Mouse (Mus musculus) kidney, embryonic 15.5 days (tissue): ENCODE measurements around the gene Samd13. TPM values are rescaled to one million over a fixed set of nuclear protein-coding genes. Genes with fewer than 3 reads are reported as not detected.
A peak's percentile ranks its signal among the peaks of the same experiment; 100 is the strongest.

Experiments
- ATAC-seq: fragments of 200-750 bp; cut with Nextera tagmentation; replicated peaks from 2 replicates; pipeline ENCODE4 v1.8.0; 2017; ENCODE audit warnings: moderate TSS enrichment; ENCODE audit not compliant: low FRiP score
- H3K27ac ChIP-seq: fragments of 300-500 bp; sonication (generic); 2 replicates; pipeline ENCODE4 v1.5.1; 2015; ENCODE audit warnings: mild to moderate bottlenecking, inconsistent platforms
- H3K27me3 ChIP-seq: fragments of 300-500 bp; sonication (generic); 2 replicates; pipeline ENCODE4 v1.6.1; 2015; ENCODE audit warnings: inconsistent platforms
- H3K36me3 ChIP-seq: fragments of 300-500 bp; sonication (generic); 2 replicates; pipeline ENCODE4 v1.6.1; 2015; ENCODE audit warnings: inconsistent platforms
- H3K4me1 ChIP-seq: fragments of 300-500 bp; sonication (generic); 2 replicates; pipeline ENCODE4 v1.6.1; 2015; ENCODE audit warnings: inconsistent platforms
- H3K4me2 ChIP-seq: fragments of 300-500 bp; sonication (generic); 2 replicates; pipeline ENCODE4 v1.6.1; 2015; ENCODE audit warnings: moderate library complexity, mild to moderate bottlenecking, inconsistent platforms
- H3K4me3 ChIP-seq: fragments of 300-500 bp; sonication (generic); replicated peaks from 2 replicates; pipeline ENCODE4 v1.5.1; 2015; ENCODE audit warnings: mild to moderate bottlenecking, inconsistent platforms
- H3K9ac ChIP-seq: fragments of 300-500 bp; sonication (generic); 2 replicates; pipeline ENCODE4 v1.6.1; 2015; ENCODE audit warnings: mild to moderate bottlenecking, inconsistent platforms
- H3K9me3 ChIP-seq: fragments of 300-500 bp; sonication (generic); replicated peaks from 2 replicates; pipeline ENCODE4 v1.6.1; 2016; ENCODE audit warnings: inconsistent platforms
- WGBS: fragments of 180-500 bp; shearing (Covaris S2); methylation state at CpG from one replicate; pipeline ENCODE4 v1.1.7; 2015; ENCODE audit warnings: mixed read lengths; 5-methylcytosine and 5-hydroxymethylcytosine counted together
- polyA plus RNA-seq: library from polyadenylated mRNA; unstranded; fragments of >200 nt; fragmentation: Nextera tagmentation; extraction: Ambion mirVana; gene quantifications from 2 replicates; pipeline ENCODE4 v1.2.1, GENCODE M21; 2015

Samd13 gene
- 0.86 and 0.96 TPM in 2 replicates for polyA plus RNA-seq

DNA sequence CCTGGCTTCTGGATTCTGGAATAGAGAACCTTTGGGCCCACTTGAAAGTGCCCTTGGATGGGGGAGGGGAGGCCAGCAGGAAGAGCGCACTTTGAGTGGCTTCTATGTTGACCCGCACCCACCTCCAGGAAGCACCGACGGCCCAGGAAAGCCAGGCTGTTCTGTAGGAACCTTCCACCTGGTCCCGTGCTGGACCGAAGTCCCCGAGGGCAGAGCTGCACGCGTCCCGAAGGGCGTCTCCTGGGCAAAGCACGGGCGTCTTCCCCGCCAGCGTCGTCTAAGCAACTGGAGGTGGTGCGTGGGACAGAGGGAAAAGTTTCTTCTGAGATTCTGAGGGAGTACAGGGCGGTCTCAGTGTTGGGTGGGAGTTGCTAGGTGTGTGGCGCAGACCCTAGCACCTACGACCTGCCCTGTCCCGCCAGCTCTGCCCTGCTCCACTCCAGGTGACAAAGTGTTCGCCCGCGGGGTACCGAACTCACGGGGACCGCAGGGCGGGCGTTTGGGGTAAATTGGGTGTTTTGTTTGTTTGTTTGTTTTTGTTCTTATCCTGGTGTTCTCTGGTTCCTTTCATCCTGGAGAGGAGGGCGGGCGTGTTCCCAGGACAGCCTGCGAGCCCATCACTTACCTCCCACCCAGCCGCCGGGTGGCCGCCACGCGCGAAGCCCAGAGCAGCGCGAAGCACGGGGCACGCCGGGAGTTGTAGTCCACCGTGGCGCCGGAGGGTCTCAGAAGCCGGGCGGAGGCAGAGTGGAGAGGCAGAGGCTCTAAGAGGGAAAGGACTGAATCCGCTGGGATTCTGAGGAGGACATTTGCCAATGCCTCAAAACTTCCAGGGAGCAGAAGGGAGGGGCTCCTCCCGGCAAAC is at the start of gene Samd13:
Gene Samd13 (minus strand): TSS at position 782 of the 865 bp plus-strand sequence.
- no peaks in the 10 kb centered on the region for H3K36me3 ChIP-seq
- WGBS = 2% methylated on average over 50 of the region's 50 CpGs
- 0 out of 2 replicates have a peak, but pooled peaks cover 5% of the 10 kb centered on the region for H3K27me3 ChIP-seq
- peak within 1 kb of the TSS; percentile 59 for H3K9ac ChIP-seq
- peak; percentile 93 for ATAC-seq
- no peaks in the 10 kb centered on the region for H3K9me3 ChIP-seq
- 0 out of 2 replicates have a peak within 1 kb of the TSS, but pooled peaks have one; percentile 6 for H3K27ac ChIP-seq
- peak within 1 kb of the TSS; percentile 59 for H3K4me3 ChIP-seq
- H3K4me1 ChIP-seq = peaks cover 18% of the 10 kb centered on the region
- peak within 1 kb of the TSS; percentile 95 for H3K4me2 ChIP-seq

DNA sequence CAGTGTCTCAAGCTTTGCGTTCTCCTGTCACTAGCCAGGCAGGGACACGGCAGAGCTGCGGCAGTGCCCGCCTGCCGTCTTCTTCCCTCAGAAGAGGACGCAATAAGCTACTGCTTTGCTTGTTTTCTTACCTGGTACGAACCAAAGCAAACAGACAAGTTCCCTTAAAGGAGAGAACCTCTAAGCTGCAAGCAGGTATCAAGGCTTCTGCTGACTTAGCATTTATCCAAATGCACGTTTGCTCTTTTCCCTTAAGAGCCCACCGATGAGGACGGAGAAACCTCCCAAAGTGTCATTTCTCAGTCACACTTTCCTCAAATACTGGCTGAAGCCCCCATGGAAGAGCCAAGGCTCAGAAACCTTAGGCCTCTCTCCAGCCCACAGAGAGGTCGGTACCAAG is 46.1 kb upstream of the Samd13 start:
- Histone ChIP-seq H3K27me3 (no peaks in the 10 kb centered on the region), H3K9me3 (no peaks in the 10 kb centered on the region), H3K4me3 (no peak overlapping the region), H3K4me1 (no peaks in the 10 kb centered on the region), H3K9ac (no peak overlapping the region), H3K36me3 (peaks cover 64% of the 10 kb centered on the region), H3K4me2 (no peak overlapping the region), H3K27ac (no peak overlapping the region)
- 92% methylated on average over 11 of the region's 11 CpGs for WGBS
- ATAC-seq = no peak

DNA sequence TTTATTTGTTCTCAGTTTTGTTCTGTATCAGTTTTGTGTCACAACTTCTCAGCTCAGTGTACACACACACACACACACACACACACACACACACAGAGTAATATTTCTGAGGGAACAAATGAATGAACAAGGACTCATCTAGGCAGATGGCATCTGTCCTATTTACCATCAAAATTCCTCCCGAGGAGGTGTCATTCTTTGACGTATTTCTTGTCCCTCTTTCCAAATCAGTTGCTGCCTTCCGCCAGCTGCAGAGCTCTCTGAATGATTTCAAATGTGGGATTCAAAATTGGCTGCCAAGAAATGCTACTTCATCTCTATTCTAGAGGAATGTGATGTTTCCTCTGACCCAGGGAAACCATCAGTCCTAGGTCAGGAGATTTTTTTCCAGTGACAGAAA is 37.6 kb upstream of the Samd13 start:
- 69% methylated on average over 3 of the region's 3 CpGs for WGBS

DNA sequence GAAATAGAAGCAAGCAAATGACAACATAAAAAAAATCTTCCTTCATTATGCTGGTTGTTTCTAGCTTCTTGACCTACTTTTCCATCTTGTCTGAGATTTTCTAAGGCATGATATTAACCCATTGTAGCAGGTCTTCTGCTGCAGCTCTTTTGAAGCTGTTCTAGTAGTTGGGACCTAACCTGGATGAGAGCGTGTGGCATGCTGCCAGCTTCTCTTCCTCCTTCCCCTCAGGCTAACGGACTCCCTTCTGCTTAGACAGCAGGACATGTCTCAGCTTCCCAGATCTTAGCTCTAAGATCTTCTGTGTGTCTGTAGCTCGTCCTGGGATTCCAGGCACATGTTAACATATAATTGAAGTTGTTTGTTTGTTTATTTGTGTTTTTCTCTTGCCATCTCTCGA is 34.3 kb upstream of the Samd13 start:
- ATAC-seq = no peak
- Histone ChIP-seq H3K27me3 (no peaks in the 10 kb centered on the region), H3K4me2 (no peak overlapping the region), H3K9me3 (no peaks in the 10 kb centered on the region), H3K4me1 (no peaks in the 10 kb centered on the region), H3K9ac (no peak overlapping the region), H3K27ac (no peak overlapping the region), H3K4me3 (no peak overlapping the region), H3K36me3 (no peaks in the 10 kb centered on the region)
- 77% methylated on average over 4 of the region's 4 CpGs for WGBS

More for the DNA sequence above, 37.6 kb upstream of the Samd13 start:
- Histone ChIP-seq H3K9ac (no peak overlapping the region), H3K4me3 (no peak overlapping the region), H3K27ac (no peak overlapping the region), H3K36me3 (peaks cover 28% of the 10 kb centered on the region), H3K27me3 (no peaks in the 10 kb centered on the region), H3K4me2 (no peak overlapping the region), H3K9me3 (0 out of 2 replicates have a peak, but pooled peaks cover 5% of the 10 kb centered on the region), H3K4me1 (no peaks in the 10 kb centered on the region)
- no peak for ATAC-seq

DNA sequence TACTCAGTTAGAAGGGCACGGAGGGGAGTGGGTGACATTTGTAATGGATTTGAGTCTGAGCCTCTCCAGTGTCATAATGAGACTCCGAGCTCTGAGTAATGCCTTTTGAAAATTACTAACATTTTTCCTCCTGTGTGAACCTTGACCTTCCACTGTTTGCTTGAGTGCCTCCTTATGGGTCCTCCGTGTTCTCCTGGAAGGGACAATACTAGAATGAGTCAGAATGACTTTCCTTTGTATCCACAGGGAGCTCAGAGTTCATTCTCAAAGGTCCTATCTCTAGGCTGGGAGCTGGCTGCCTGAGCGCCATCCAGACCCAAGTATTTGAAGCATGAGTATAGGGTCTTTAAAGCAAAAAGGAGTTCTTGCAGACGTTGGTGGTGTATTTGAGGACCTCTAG is 32.9 kb upstream of the Samd13 start:
- H3K27ac ChIP-seq = no peak overlapping the region
- ATAC-seq = no peak
- no peak overlapping the region for H3K4me2 ChIP-seq
- no peaks in the 10 kb centered on the region for H3K9me3 ChIP-seq
- no peak overlapping the region for H3K9ac ChIP-seq
- H3K36me3 ChIP-seq = no peaks in the 10 kb centered on the region
- H3K4me3 ChIP-seq = no peak overlapping the region
- no peaks in the 10 kb centered on the region for H3K4me1 ChIP-seq
- 73% methylated on average over 5 of the region's 5 CpGs for WGBS
- H3K27me3 ChIP-seq = no peaks in the 10 kb centered on the region

DNA sequence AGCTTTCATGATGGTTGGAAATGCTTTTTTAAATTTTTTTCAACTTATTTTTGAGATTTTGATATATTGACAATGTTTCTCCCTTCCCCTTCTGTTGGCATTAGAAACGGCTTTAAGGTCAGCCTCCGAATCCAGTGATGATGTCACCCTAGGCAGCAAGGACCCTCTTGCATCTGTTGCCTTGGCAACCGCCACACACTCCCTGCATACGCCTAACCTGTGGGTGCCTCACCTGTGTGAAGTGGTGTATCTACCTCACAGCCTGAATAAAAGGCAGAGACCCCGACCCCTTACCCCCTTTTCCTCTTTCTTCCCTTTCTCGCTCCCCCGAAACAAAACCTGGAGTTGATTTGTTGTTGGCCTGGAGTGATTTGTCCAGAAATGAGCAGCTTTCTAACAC is 26.9 kb upstream of the Samd13 start:
- Histone ChIP-seq H3K9me3 (no peaks in the 10 kb centered on the region), H3K27me3 (no peaks in the 10 kb centered on the region), H3K36me3 (no peaks in the 10 kb centered on the region), H3K9ac (no peak overlapping the region), H3K27ac (no peak overlapping the region), H3K4me2 (no peak overlapping the region), H3K4me3 (no peak overlapping the region), H3K4me1 (no peaks in the 10 kb centered on the region)
- 73% methylated on average over 7 of the region's 7 CpGs for WGBS
- ATAC-seq = no peak

DNA sequence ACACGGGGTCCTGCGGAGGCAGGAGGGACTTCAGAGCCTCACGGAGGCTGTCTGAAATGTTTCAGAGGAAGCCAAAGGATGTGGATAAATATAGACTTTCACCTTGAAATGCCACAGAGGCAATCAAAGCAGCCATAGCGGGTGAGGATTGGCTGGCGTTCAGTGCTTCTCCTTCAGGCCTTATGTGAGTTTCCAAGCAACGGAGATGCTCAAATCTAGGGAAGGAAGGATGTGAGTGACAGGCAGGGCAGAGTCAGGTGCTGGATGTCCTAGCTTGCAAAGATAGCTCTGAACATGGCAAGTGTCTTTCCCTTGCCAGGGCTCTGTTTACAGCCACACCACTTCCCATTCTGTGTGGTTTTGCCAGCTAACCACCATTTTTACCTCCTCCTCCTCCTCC is 26.2 kb upstream of the Samd13 start:
- Histone ChIP-seq H3K36me3 (no peaks in the 10 kb centered on the region), H3K27ac (no peak overlapping the region), H3K9ac (no peak overlapping the region), H3K4me1 (no peaks in the 10 kb centered on the region), H3K27me3 (no peaks in the 10 kb centered on the region), H3K9me3 (no peaks in the 10 kb centered on the region), H3K4me2 (no peak overlapping the region), H3K4me3 (no peak overlapping the region)
- no peak for ATAC-seq
- 72% methylated on average over 6 of the region's 6 CpGs for WGBS

DNA sequence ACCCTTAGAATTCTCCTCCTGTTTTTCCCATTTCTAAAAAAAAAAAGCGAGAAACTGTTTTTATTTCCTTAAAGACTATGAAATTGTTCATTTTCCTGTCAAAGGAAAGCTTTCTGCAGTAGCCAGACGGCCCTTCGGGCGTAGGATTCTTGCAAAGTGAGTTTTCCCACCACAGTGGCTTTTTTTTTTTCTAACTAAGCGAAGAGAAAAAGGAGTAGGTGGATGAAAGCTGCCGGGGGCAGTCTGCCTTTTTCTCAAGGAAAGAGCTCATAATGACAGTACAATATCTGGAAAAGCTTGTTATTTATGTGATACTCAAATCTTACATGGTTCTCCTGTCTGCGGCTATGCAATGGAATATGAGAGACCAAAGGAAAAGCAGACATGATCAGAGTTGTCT is 25.7 kb upstream of the Samd13 start:
- no peak overlapping the region for H3K4me2 ChIP-seq
- no peaks in the 10 kb centered on the region for H3K27me3 ChIP-seq
- H3K4me3 ChIP-seq = no peak overlapping the region
- no peak overlapping the region for H3K27ac ChIP-seq
- WGBS = 77% methylated on average over 7 of the region's 7 CpGs
- no peaks in the 10 kb centered on the region for H3K9me3 ChIP-seq
- ATAC-seq = no peak
- no peak overlapping the region for H3K9ac ChIP-seq
- no peaks in the 10 kb centered on the region for H3K4me1 ChIP-seq
- H3K36me3 ChIP-seq = no peaks in the 10 kb centered on the region

DNA sequence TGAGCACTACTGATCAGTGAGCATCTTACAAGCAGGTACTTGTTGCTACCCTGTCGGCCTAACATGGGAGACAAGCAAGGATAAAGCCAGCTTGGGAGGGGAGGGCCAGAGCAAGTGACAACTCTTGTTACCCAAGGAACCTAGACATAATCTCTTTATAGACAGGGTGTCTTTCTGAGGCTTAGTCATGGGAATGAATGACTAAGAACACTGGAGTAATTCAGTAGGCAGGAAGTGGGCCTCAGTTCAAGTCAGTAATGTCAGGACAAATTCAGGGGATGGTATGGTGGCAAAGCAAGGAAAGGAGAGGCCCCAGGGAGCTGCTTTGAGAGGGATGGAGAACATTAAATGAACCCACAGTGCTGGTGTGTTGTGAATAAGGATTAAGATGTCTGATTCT is 23.7 kb upstream of the Samd13 start:
- Histone ChIP-seq H3K4me2 (no peak overlapping the region), H3K4me1 (no peaks in the 10 kb centered on the region), H3K36me3 (no peaks in the 10 kb centered on the region), H3K4me3 (no peak overlapping the region), H3K27me3 (no peaks in the 10 kb centered on the region), H3K9ac (no peak overlapping the region), H3K27ac (no peak overlapping the region), H3K9me3 (no peaks in the 10 kb centered on the region)
- ATAC-seq = no peak
- 83% methylated on average over 1 of the region's 1 CpGs for WGBS

DNA sequence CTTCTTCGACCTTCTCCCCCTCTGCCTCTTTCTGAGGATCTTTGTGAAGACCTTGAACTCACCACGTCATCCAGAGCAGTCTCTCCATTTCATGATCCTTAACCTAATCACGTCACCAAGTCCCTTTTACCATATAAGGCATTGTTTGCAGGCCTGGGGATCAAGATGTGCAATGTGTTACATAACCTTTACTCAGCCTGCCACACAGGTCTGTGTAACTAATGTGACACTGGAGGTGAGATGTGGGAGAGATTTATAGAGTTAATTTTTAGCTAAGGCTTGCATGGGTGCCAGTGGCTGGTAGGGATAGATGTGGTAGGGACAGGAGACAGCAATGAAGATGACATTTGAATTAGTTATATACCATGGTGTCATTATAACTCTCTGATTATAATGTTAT is 23.0 kb upstream of the Samd13 start:
- H3K4me3 ChIP-seq = no peak overlapping the region
- no peaks in the 10 kb centered on the region for H3K36me3 ChIP-seq
- H3K27ac ChIP-seq = no peak overlapping the region
- no peaks in the 10 kb centered on the region for H3K27me3 ChIP-seq
- no peak for ATAC-seq
- WGBS = 69% methylated on average over 3 of the region's 3 CpGs
- H3K9me3 ChIP-seq = no peaks in the 10 kb centered on the region
- no peak overlapping the region for H3K9ac ChIP-seq
- no peak overlapping the region for H3K4me2 ChIP-seq
- no peaks in the 10 kb centered on the region for H3K4me1 ChIP-seq

DNA sequence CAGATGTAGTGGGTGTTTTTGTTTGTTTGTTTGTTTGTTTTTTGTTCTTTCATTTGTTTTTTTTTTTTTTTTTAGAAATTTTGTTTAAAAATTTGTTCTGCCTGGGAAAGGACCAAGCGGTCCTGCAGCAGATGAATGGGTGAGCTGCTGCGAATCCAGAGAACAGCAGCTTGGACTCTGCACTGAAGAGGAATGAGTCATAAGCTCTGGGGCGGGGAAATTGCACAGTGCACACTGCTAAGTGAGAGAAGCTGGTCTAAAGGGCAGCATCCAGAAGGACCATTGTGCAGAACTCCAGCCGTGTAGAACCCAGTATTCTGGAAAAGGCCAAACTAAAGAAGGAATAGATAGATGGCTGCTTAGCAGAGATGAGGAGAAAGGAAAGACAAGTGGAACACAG is 18.7 kb upstream of the Samd13 start:
- Histone ChIP-seq H3K27me3 (no peaks in the 10 kb centered on the region), H3K27ac (no peak overlapping the region), H3K36me3 (no peaks in the 10 kb centered on the region), H3K4me2 (no peak overlapping the region), H3K9me3 (no peaks in the 10 kb centered on the region), H3K4me1 (no peaks in the 10 kb centered on the region), H3K4me3 (no peak overlapping the region), H3K9ac (no peak overlapping the region)
- WGBS = 91% methylated on average over 4 of the region's 4 CpGs
- ATAC-seq = no peak

DNA sequence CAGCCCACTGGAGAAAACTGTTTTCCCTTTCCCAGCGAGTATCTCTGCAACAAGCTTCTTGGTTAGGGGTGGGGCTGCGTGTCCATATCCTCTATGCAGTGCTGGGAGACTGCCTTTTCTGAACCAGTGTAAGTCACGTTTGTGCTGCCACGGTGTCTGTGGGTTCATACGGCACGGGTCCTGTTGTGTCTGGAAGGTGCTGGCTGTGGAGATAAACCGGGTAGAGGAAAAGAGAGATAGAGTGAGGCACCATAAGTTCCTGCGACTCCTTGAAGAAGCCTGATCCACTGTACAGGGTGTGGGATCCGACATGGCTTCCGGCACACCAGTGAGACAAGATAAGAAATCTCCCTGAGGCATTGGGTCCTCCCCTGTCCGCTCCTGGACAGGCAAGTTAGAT is 14.7 kb upstream of the Samd13 start:
- WGBS = 77% methylated on average over 11 of the region's 11 CpGs
- no peaks in the 10 kb centered on the region for H3K4me1 ChIP-seq
- no peak overlapping the region for H3K27ac ChIP-seq
- no peak overlapping the region for H3K4me2 ChIP-seq
- H3K4me3 ChIP-seq = no peak overlapping the region
- no peaks in the 10 kb centered on the region for H3K36me3 ChIP-seq
- H3K9ac ChIP-seq = no peak overlapping the region
- ATAC-seq = no peak; the same call in 1 of the 2 replicates
- H3K27me3 ChIP-seq = no peaks in the 10 kb centered on the region
- H3K9me3 ChIP-seq = no peaks in the 10 kb centered on the region

DNA sequence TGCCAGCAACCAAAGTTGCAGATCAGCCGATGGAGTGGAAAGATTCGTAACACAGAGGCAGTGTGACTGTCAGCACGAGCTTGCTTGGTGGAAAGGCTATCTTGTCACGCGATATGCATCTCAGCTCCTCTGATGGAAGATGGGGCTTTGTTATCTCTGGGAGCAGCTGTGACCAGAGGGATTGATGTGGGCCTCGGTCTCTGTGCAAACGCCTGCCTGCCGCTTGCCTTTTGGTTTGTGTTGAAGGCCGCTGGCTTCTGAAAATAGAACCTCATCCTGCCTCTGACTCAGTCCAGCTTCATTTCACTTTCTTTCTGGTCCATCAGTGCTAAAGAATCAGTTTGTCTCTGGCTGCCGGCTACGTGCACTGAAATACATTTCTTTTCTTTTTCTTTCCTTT is 13.6 kb upstream of the Samd13 start:
- 43% methylated on average over 11 of the region's 11 CpGs for WGBS
- H3K27ac ChIP-seq = no peak overlapping the region
- H3K36me3 ChIP-seq = no peaks in the 10 kb centered on the region
- ATAC-seq = no peak
- no peak overlapping the region for H3K9ac ChIP-seq
- H3K4me2 ChIP-seq = no peak overlapping the region
- H3K4me1 ChIP-seq = no peaks in the 10 kb centered on the region
- no peak overlapping the region for H3K4me3 ChIP-seq
- H3K9me3 ChIP-seq = no peaks in the 10 kb centered on the region
- no peaks in the 10 kb centered on the region for H3K27me3 ChIP-seq
